Comparison of ENCODE assay signal across 9 mouse cellular contexts in genomic region chr6:77979241-77979961, GRCm38 (mm10). TPM values are rescaled to one million over a fixed set of nuclear protein-coding genes. Genes with fewer than 3 reads are reported as not detected.
DNase-seq lines count a peak whose midpoint lies in the region; ATAC-seq and TF ChIP-seq lines count a peak whose summit lies in the region.
"Had no signal": no experiment of that assay in that cellular context is flagged by ENCODE, and none has a peak within 500 bp of the region (broad histone marks: within the 10 kb centered on the region; RNA-seq: fewer than 3 reads in every experiment).

Ctnna2 (minus strand) TSS chr6:77979699.

- DNase-seq in cerebellum, adult 11-12 months: peak; percentile 99
- peak; percentile 20 to 21 for DNase-seq in heart, postnatal 36 days
- peak; percentile 96 for DNase-seq in layer of hippocampus, adult 11-12 months (ENCODE audit: low spot score)
- DNase-seq in liver, embryonic 14.5 days (ENCODE audit: low read depth in 3 of 3, low spot score in 3 of 3): no peak
- peak; percentile 78 for DNase-seq in ovary, adult 18-20 months (ENCODE audit: low spot score)
- peak; percentile 54 for DNase-seq in thymus, postnatal 4 days

- peak within 1 kb of the TSS; percentile 58 for H3K4me2 ChIP-seq in forebrain, embryonic 15.5 days (replicated peaks)
- H3K4me2 ChIP-seq in liver, embryonic 14.5 days (ENCODE audit: low read depth): peak within 1 kb of the TSS; percentile 26

- under 1% methylated on average over 43 of the region's 58 CpGs for WGBS in forebrain, embryonic 15.5 days
- 1% methylated on average over 27 of the region's 58 CpGs for WGBS in liver, embryonic 14.5 days (ENCODE audit: insufficient replicate concordance)

- intact Hi-C loops in heart, postnatal 36 days (cut with DNase I): no loop called here

- TF ChIP-seq EP300 in ES-Bruce4 (IDR thresholded peaks at IDR 0.05; ENCODE audit: insufficient read depth, low read depth, low read length): no peak
- TF ChIP-seq EP300 in liver, embryonic 14.5 days (IDR thresholded peaks at IDR 0.05; ENCODE audit: low read depth): no peak

- TF ChIP-seq POLR2A in ES-Bruce4 (IDR thresholded peaks at IDR 0.05; ENCODE audit: insufficient read depth, low read length): no peak

- no peak within 1 kb of the TSS for H3K27ac ChIP-seq in ES-Bruce4 (ENCODE audit: insufficient read depth, low read length)
- peak within 1 kb of the TSS; percentile 97 for H3K27ac ChIP-seq in forebrain, embryonic 15.5 days (replicated peaks)
- no peak within 1 kb of the TSS for H3K27ac ChIP-seq in liver, embryonic 14.5 days

- no peaks in the 10 kb centered on the region for H3K9me3 ChIP-seq in ES-Bruce4 (replicated peaks; ENCODE audit: control insufficient read depth, insufficient read depth, low read length, poor library complexity, severe bottlenecking)
- no peaks in the 10 kb centered on the region for H3K9me3 ChIP-seq in forebrain, embryonic 15.5 days
- H3K9me3 ChIP-seq in liver, embryonic 14.5 days (ENCODE audit: control insufficient read depth, low read length): no peaks in the 10 kb centered on the region

- no peaks in the 10 kb centered on the region for H3K4me1 ChIP-seq in ES-Bruce4 (ENCODE audit: control insufficient read depth, insufficient read depth, low read length)
- H3K4me1 ChIP-seq in forebrain, embryonic 15.5 days: peaks cover 38% of the 10 kb centered on the region
- no peaks in the 10 kb centered on the region for H3K4me1 ChIP-seq in liver, embryonic 14.5 days (replicated peaks; ENCODE audit: control insufficient read depth in 2 of 2, insufficient read depth in 2 of 2, low read length in 1 of 2)

- peak; percentile 96 for ATAC-seq in forebrain, embryonic 15.5 days (replicated peaks)
- ATAC-seq in liver, embryonic 14.5 days (ENCODE audit: insufficient read depth): peak; percentile 51; the same call in 1 of the 2 replicates

- peak within 1 kb of the TSS; percentile 16; the same call in 1 of the 2 replicates for H3K9ac ChIP-seq in ES-Bruce4 (ENCODE audit: low read depth, poor library complexity, severe bottlenecking)
- peak within 1 kb of the TSS; percentile 68 for H3K9ac ChIP-seq in forebrain, embryonic 15.5 days (replicated peaks)
- H3K9ac ChIP-seq in liver, embryonic 14.5 days (replicated peaks): no peak within 1 kb of the TSS

- H3K27me3 ChIP-seq in ES-Bruce4 (ENCODE audit: control insufficient read depth, insufficient read depth, low read length, poor library complexity, severe bottlenecking): no peaks in the 10 kb centered on the region; the same call in 1 of the 2 replicates
- no peaks in the 10 kb centered on the region for H3K27me3 ChIP-seq in forebrain, embryonic 15.5 days
- H3K27me3 ChIP-seq in liver, embryonic 14.5 days (ENCODE audit: control insufficient read depth, insufficient read depth, low read length): no peaks in the 10 kb centered on the region

- peak within 1 kb of the TSS; percentile 71 for H3K4me3 ChIP-seq in ES-Bruce4 (ENCODE audit: low read depth, low read length)
- H3K4me3 ChIP-seq in forebrain, embryonic 15.5 days: peak within 1 kb of the TSS; percentile 83
- H3K4me3 ChIP-seq in liver, embryonic 14.5 days (ENCODE audit: insufficient read depth in 1 of 2, low read depth in 2 of 2, low read length in 2 of 2): peak within 1 kb of the TSS; percentile 4 to 12; a peak in 2 of 4 replicates
- H3K4me3 ChIP-seq: myocyte had no signal

- TF ChIP-seq CTCF in ES-Bruce4 (IDR thresholded peaks at IDR 0.05; ENCODE audit: low read depth, low read length): no peak
- TF ChIP-seq CTCF in liver, embryonic 14.5 days (IDR thresholded peaks at IDR 0.05; ENCODE audit: low read depth): no peak

- H3K36me3 ChIP-seq in ES-Bruce4 (ENCODE audit: control insufficient read depth, insufficient read depth, low read length, poor library complexity, severe bottlenecking): no peaks in the 10 kb centered on the region
- H3K36me3 ChIP-seq in forebrain, embryonic 15.5 days: no peaks in the 10 kb centered on the region
- H3K36me3 ChIP-seq in liver, embryonic 14.5 days (replicated peaks; ENCODE audit: control insufficient read depth, insufficient read depth, low read depth): no peaks in the 10 kb centered on the region

RNA-seq across cellular contexts. Expression of gene Ctnna2, which starts in this region (rescaled TPM):
- 0.29 and 0.76 TPM in 2 replicates for polyA plus RNA-seq in ES-Bruce4 (2011; ENCODE audit: insufficient read depth, insufficient read length, low read depth, missing spikeins)
- polyA plus RNA-seq in forebrain, embryonic 15.5 days (2015; fragmentation: Nextera tagmentation; extraction: Ambion mirVana): 117 and 127 TPM in 2 replicates
- not detected for total RNA-seq in heart, postnatal 36 days (2021)
- polyA plus RNA-seq in liver, embryonic 14.5 days (2012; rRNA removed): 0.08 and 0.17 TPM in 2 replicates
- polyA plus RNA-seq in liver, embryonic 14.5 days (2014; fragmentation: Nextera tagmentation; extraction: Ambion mirVana): 0.14 TPM in 1 of 2 replicates, not detected in the other
- polyA plus RNA-seq: myocyte had no signal

Comparison
In these comparisons a context has a peak if more than half of its experiments do, and no peak if none do; other contexts are left out.
1. RNA of gene Ctnna2 (polyA plus RNA-seq): 117 to 127 TPM in forebrain, embryonic 15.5 days; 0.29 to 0.76 TPM in ES-Bruce4 and 0.08 to 0.17 TPM in liver, embryonic 14.5 days; every median in the first group is over 10 times any median in the second.
2. Peak in DNase-seq in heart, postnatal 36 days; RNA of the gene not detected or under 1 TPM.
3. Peak in ATAC-seq, H3K4me3 ChIP-seq and H3K4me2 ChIP-seq in liver, embryonic 14.5 days; RNA of the gene not detected or under 1 TPM.
4. H3K4me3 ChIP-seq: peak in every context shown above with its lines; median percentile 83 in forebrain, embryonic 15.5 days; 71 in ES-Bruce4; 8 in liver, embryonic 14.5 days.
5. DNase-seq: peak in cerebellum, adult 11-12 months (single experiment), layer of hippocampus, adult 11-12 months (single experiment), ovary, adult 18-20 months (single experiment) and thymus, postnatal 4 days (single experiment); none in liver, embryonic 14.5 days (0 of 3).